Mouse (Mus musculus): ENCODE results near the gene Crnkl1. TPM values are rescaled to one million over a fixed set of nuclear protein-coding genes. Genes with fewer than 3 reads are reported as not detected.
A peak's percentile ranks its signal among the peaks of the same experiment; 100 is the strongest.

The Crnkl1 gene
- 25.9 and 27.4 TPM in 2 replicates for polyA plus RNA-seq (2015; fragmentation: Nextera tagmentation; extraction: Ambion mirVana)

- Histone ChIP-seq H3K27me3 (ENCODE audit: control insufficient read depth, insufficient read depth, low read depth, low read length) (no peaks in the 10 kb centered on the region), H3K9me3 (ENCODE audit: control insufficient read depth, low read length) (no peaks in the 10 kb centered on the region), H3K9ac (ENCODE audit: low read length) (peak within 1 kb of the TSS; percentile 72), H3K4me3 (ENCODE audit: low read length) (peak within 1 kb of the TSS; percentile 76), H3K27ac (ENCODE audit: low read length) (no peak within 1 kb of the TSS), H3K4me2 (ENCODE audit: low read depth, low read length) (peak within 1 kb of the TSS; percentile 76), H3K4me1 (replicated peaks; ENCODE audit: control insufficient read depth, insufficient read depth, low read length) (peaks cover 6% of the 10 kb centered on the region), H3K36me3 (ENCODE audit: control insufficient read depth, insufficient read depth, low read length) (peaks cover 11% of the 10 kb centered on the region)
- WGBS: under 1% methylated on average over 61 of the region's 61 CpGs
- peak; percentile 98 for ATAC-seq (ENCODE audit: low read depth)
These were observed at the start of gene Crnkl1, which contains the start of gene Cfap61 for GRCm38 (mm10) chr2:145934339-145935231. Gene Crnkl1, minus strand, starts transcription at chr2:145935014. Gene Cfap61, plus strand, starts transcription at chr2:145934784.

DNA sequence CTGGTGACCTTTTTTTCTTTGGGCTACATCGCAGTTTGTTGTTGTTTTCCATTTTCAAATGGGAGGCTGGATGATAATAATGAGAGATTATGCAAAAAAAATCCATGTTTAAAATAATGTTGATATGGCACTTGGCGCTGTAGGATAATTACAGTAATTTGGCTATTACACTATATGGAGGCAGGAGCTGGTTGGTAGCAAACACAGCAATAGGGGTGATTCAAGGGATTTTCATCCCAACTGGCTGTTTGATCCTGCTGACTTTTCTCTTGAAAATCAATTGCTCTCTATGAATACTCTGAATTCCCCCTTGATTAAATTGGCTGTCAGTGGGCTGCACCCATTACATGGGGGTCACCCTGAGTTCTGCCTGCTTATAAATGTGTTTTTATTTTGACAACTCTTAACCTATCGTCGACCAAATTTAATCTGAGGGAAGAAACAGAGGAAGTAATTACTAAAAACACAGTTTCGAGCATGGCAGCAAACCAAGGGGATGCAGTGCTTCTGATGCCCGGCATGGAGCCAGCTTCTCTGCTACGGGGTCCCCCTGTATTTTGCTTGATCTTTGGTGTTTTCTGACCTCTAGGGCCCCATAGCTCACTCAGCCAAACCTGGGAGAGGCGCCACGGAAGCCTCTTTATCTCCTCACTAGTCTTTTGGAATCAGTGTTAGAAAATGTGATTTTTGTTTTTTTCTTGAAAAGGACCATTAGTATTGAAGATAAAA is 47.7 kb upstream of the Crnkl1 start:
- Histone ChIP-seq H3K9me3 (ENCODE audit: control insufficient read depth, low read length) (no peaks in the 10 kb centered on the region), H3K4me3 (ENCODE audit: low read length) (no peak overlapping the region), H3K27ac (ENCODE audit: low read length) (no peak overlapping the region), H3K9ac (ENCODE audit: low read length) (no peak overlapping the region), H3K27me3 (ENCODE audit: control insufficient read depth, insufficient read depth, low read depth, low read length) (no peaks in the 10 kb centered on the region), H3K36me3 (ENCODE audit: control insufficient read depth, insufficient read depth, low read length) (no peaks in the 10 kb centered on the region), H3K4me1 (replicated peaks; ENCODE audit: control insufficient read depth, insufficient read depth, low read length) (no peaks in the 10 kb centered on the region), H3K4me2 (ENCODE audit: low read depth, low read length) (no peak overlapping the region)
- 65% methylated on average over 9 of the region's 9 CpGs for WGBS
- ATAC-seq (ENCODE audit: low read depth): no peak

DNA sequence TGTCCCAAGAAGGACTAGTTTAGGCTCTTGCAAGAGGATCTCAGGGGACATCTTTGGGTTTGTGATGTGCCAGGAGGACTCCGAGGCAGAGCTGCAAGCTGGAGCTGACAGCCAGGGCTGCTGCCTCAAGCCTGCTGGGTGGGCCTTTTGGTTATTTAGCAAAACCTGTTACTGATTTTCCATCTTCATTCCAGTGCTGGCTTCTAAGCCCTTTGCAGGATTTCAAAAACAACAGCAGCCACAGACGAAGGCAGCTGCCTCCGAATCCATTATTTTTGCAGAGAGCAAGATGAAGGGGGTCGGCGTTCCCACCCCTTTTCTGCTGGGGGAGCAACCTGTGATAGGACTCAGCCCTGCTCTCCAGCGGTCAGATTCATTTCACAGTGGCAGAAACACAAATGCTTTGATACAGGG is 46.9 kb upstream of the Crnkl1 start:
- no peak for ATAC-seq (ENCODE audit: low read depth)
- H3K4me2 ChIP-seq (ENCODE audit: low read depth, low read length): no peak overlapping the region
- H3K27ac ChIP-seq (ENCODE audit: low read length): no peak overlapping the region
- H3K36me3 ChIP-seq (ENCODE audit: control insufficient read depth, insufficient read depth, low read length): no peaks in the 10 kb centered on the region
- no peak overlapping the region for H3K4me3 ChIP-seq (ENCODE audit: low read length)
- WGBS: 42% methylated on average over 6 of the region's 6 CpGs
- H3K4me1 ChIP-seq (replicated peaks; ENCODE audit: control insufficient read depth, insufficient read depth, low read length): no peaks in the 10 kb centered on the region
- H3K9ac ChIP-seq (ENCODE audit: low read length): no peak overlapping the region
- no peaks in the 10 kb centered on the region for H3K27me3 ChIP-seq (ENCODE audit: control insufficient read depth, insufficient read depth, low read depth, low read length)
- H3K9me3 ChIP-seq (ENCODE audit: control insufficient read depth, low read length): no peaks in the 10 kb centered on the region

DNA sequence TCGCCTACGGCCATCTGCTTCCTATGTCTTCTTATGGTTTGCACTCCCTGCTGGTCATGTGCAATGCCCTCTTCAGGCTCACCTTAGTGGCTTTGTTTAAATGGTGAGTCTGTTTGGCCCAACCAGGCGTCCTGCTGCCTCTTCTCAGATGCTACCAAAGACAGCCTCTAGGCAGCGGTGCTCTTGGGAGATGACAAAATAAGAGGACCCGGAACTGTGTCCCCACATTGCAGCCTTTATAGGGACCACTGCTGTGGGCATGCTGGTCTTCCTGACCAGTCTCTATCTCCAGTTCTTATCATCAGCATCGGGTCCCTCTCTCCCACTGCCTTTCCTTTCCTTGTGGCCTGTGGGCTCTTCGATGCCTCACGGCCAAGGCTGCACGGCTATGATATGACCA is 46.1 kb upstream of the Crnkl1 start:
- ATAC-seq (ENCODE audit: low read depth): no peak
- no peaks in the 10 kb centered on the region for H3K4me1 ChIP-seq (replicated peaks; ENCODE audit: control insufficient read depth, insufficient read depth, low read length)
- no peaks in the 10 kb centered on the region for H3K27me3 ChIP-seq (ENCODE audit: control insufficient read depth, insufficient read depth, low read depth, low read length)
- 78% methylated on average over 9 of the region's 9 CpGs for WGBS
- no peaks in the 10 kb centered on the region for H3K9me3 ChIP-seq (ENCODE audit: control insufficient read depth, low read length)
- no peak overlapping the region for H3K4me3 ChIP-seq (ENCODE audit: low read length)
- H3K27ac ChIP-seq (ENCODE audit: low read length): no peak overlapping the region
- no peak overlapping the region for H3K9ac ChIP-seq (ENCODE audit: low read length)
- no peaks in the 10 kb centered on the region for H3K36me3 ChIP-seq (ENCODE audit: control insufficient read depth, insufficient read depth, low read length)
- H3K4me2 ChIP-seq (ENCODE audit: low read depth, low read length): no peak overlapping the region

GRCm38 (mm10) chr2:145979616-145980015 is 44.8 kb upstream of the Crnkl1 start:
- no peak overlapping the region for H3K9ac ChIP-seq (ENCODE audit: low read length)
- no peaks in the 10 kb centered on the region for H3K27me3 ChIP-seq (ENCODE audit: control insufficient read depth, insufficient read depth, low read depth, low read length)
- H3K4me1 ChIP-seq (replicated peaks; ENCODE audit: control insufficient read depth, insufficient read depth, low read length): no peaks in the 10 kb centered on the region
- no peaks in the 10 kb centered on the region for H3K9me3 ChIP-seq (ENCODE audit: control insufficient read depth, low read length)
- no peak for ATAC-seq (ENCODE audit: low read depth)
- H3K36me3 ChIP-seq (ENCODE audit: control insufficient read depth, insufficient read depth, low read length): no peaks in the 10 kb centered on the region
- H3K4me3 ChIP-seq (ENCODE audit: low read length): no peak overlapping the region
- H3K27ac ChIP-seq (ENCODE audit: low read length): no peak overlapping the region
- 75% methylated on average over 4 of the region's 4 CpGs for WGBS
- no peak overlapping the region for H3K4me2 ChIP-seq (ENCODE audit: low read depth, low read length)

DNA sequence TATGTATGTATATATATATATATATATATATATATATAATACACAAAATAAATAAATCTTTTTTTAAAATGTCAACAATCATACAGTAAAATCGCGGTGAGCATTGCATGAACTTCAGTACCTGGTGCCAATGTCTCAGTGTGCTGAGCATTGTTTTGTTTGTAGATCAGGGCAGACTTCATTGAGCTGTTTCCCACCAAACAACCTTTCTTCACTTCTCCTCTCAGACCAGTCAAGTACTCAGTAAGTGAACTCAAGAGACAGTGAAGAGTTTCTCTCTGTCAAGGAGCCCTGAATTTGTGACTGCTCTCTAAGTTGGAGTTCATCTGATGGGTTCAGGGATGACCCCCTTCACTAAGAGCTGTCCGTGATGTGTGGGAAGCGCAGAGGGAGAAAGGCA is 37.8 kb upstream of the Crnkl1 start:
- Histone ChIP-seq H3K4me3 (ENCODE audit: low read length) (no peak overlapping the region), H3K27me3 (ENCODE audit: control insufficient read depth, insufficient read depth, low read depth, low read length) (no peaks in the 10 kb centered on the region), H3K9ac (ENCODE audit: low read length) (no peak overlapping the region), H3K4me2 (ENCODE audit: low read depth, low read length) (no peak overlapping the region), H3K9me3 (ENCODE audit: control insufficient read depth, low read length) (no peaks in the 10 kb centered on the region), H3K27ac (ENCODE audit: low read length) (no peak overlapping the region), H3K36me3 (ENCODE audit: control insufficient read depth, insufficient read depth, low read length) (no peaks in the 10 kb centered on the region), H3K4me1 (replicated peaks; ENCODE audit: control insufficient read depth, insufficient read depth, low read length) (no peaks in the 10 kb centered on the region)
- no peak for ATAC-seq (ENCODE audit: low read depth)
- 87% methylated on average over 4 of the region's 4 CpGs for WGBS

DNA sequence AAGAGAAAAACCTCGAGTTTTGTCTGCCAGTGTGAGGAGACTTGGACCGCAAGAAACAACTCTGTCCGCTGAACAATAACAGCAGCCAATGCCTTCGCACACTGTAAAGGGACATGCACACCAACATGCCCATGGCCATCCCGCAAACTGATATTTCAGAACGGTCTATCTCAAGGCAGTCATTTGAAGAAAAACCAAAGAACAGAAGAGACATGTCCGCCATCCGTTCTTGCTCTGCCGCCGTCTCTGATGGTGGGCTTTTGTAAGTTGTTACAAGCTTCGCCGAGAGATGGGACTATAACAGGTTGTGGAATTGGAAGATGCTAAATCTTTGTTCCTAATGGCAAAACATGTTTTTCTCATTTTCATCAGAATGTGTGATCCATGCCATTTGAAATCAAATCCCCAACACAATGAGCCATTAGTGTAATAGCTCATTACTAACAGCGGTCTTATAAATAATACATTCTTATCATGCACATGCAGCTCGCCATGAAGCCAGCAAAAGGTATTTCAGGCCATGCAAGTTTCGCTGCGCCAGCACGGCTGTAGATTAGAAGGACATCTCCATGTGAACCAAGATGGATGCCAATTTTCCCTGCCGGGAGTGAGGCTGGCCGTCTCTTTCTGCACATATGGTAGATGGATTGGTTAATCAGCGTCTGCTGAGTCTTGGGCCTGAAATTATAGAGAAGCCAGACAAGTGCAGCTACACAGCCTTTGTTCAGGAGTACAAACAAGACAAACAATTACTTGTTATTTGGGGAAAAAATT is 36.6 kb upstream of the Crnkl1 start:
- Histone ChIP-seq H3K9ac (ENCODE audit: low read length) (no peak overlapping the region), H3K36me3 (ENCODE audit: control insufficient read depth, insufficient read depth, low read length) (no peaks in the 10 kb centered on the region), H3K27me3 (ENCODE audit: control insufficient read depth, insufficient read depth, low read depth, low read length) (no peaks in the 10 kb centered on the region), H3K4me3 (ENCODE audit: low read length) (no peak overlapping the region), H3K4me2 (ENCODE audit: low read depth, low read length) (no peak overlapping the region), H3K9me3 (ENCODE audit: control insufficient read depth, low read length) (no peaks in the 10 kb centered on the region), H3K4me1 (replicated peaks; ENCODE audit: control insufficient read depth, insufficient read depth, low read length) (no peaks in the 10 kb centered on the region), H3K27ac (ENCODE audit: low read length) (no peak overlapping the region)
- no peak for ATAC-seq (ENCODE audit: low read depth)
- 87% methylated on average over 20 of the region's 20 CpGs for WGBS

DNA sequence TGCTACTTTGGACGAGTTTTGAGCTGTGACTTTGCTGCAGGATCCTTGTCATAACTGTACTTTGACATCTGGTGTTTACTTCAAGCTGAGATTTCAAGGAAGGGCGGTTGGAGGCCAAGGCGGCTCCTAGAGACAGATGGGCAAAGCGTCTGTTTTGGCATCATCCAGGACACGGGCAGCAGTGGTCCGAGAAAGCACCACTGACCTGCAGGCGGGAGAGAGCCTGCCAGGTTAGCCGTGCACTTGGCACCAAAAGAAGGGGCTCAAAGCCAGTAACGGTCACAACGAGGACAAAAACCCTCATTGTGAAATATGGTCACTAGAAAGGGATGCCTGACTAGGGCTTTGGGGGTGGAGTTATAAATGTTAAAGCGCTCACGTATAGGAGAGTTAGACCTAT is 35.9 kb upstream of the Crnkl1 start:
- no peak overlapping the region for H3K4me2 ChIP-seq (ENCODE audit: low read depth, low read length)
- 72% methylated on average over 12 of the region's 12 CpGs for WGBS
- ATAC-seq (ENCODE audit: low read depth): no peak
- H3K9ac ChIP-seq (ENCODE audit: low read length): no peak overlapping the region
- H3K27me3 ChIP-seq (ENCODE audit: control insufficient read depth, insufficient read depth, low read depth, low read length): no peaks in the 10 kb centered on the region
- H3K27ac ChIP-seq (ENCODE audit: low read length): no peak overlapping the region
- H3K9me3 ChIP-seq (ENCODE audit: control insufficient read depth, low read length): no peaks in the 10 kb centered on the region
- no peaks in the 10 kb centered on the region for H3K36me3 ChIP-seq (ENCODE audit: control insufficient read depth, insufficient read depth, low read length)
- H3K4me1 ChIP-seq (replicated peaks; ENCODE audit: control insufficient read depth, insufficient read depth, low read length): no peaks in the 10 kb centered on the region
- no peak overlapping the region for H3K4me3 ChIP-seq (ENCODE audit: low read length)

DNA sequence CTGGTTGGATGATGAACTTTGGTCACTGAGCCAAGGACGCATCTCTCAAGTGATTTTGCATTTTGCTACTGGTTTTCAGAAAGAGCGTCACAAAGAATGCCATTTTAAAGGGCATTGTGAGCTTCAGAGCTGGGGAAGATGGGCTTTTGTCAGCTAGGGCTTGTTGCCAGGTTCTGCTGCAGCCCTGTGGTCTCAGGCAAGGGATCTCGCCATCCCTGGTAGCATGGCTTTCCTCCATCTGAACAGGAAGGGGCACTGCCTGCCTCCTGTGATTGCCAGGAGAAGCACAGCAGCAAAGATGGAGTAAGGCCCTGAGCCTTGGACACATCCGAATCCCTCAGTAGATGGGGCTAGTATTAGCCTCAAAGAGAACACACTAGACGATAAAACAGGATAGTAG is 27.0 kb upstream of the Crnkl1 start:
- WGBS: 72% methylated on average over 5 of the region's 5 CpGs
- no peak overlapping the region for H3K27ac ChIP-seq (ENCODE audit: low read length)
- no peaks in the 10 kb centered on the region for H3K9me3 ChIP-seq (ENCODE audit: control insufficient read depth, low read length)
- H3K4me2 ChIP-seq (ENCODE audit: low read depth, low read length): no peak overlapping the region
- H3K36me3 ChIP-seq (ENCODE audit: control insufficient read depth, insufficient read depth, low read length): no peaks in the 10 kb centered on the region
- no peak for ATAC-seq (ENCODE audit: low read depth)
- no peaks in the 10 kb centered on the region for H3K27me3 ChIP-seq (ENCODE audit: control insufficient read depth, insufficient read depth, low read depth, low read length)
- H3K9ac ChIP-seq (ENCODE audit: low read length): no peak overlapping the region
- no peaks in the 10 kb centered on the region for H3K4me1 ChIP-seq (replicated peaks; ENCODE audit: control insufficient read depth, insufficient read depth, low read length)
- no peak overlapping the region for H3K4me3 ChIP-seq (ENCODE audit: low read length)

All from lung, embryonic 16.5 days (tissue).